Mouse (Mus musculus) spleen, adult 2 months (tissue): ENCODE results near the gene Ccl27a. TPM values are rescaled to one million over a fixed set of nuclear protein-coding genes. Genes with fewer than 3 reads are reported as not detected.

Experiments used
- DNase-seq, 2 experiments: peaks; one replicate each; pipeline versions ENCODE4 v3.0.0 to v3.0.0-alpha.2; 2012 to 2021; ENCODE audit warnings: low spot score in 2 of 2, low read depth in 1 of 2
- H3K27ac ChIP-seq: fragments of 200-500 bp; 2 replicates; pipeline ENCODE4 v1.5.1; 2012; ENCODE audit warnings: low read length, inconsistent platforms; ENCODE audit not compliant: insufficient read depth
- H3K27me3 ChIP-seq: fragments of 200-500 bp; 2 replicates; pipeline ENCODE4 v1.6.1; 2012; ENCODE audit warnings: mild to moderate bottlenecking, moderate library complexity, low read length, inconsistent platforms; ENCODE audit not compliant: control insufficient read depth, insufficient read depth
- H3K36me3 ChIP-seq: fragments of 200-500 bp; 2 replicates; pipeline ENCODE4 v1.6.1; 2012; ENCODE audit warnings: mild to moderate bottlenecking, low read length, inconsistent platforms; ENCODE audit not compliant: control insufficient read depth, insufficient read depth
- H3K4me1 ChIP-seq: fragments of 200-500 bp; 2 replicates; pipeline ENCODE4 v1.6.1; 2011; ENCODE audit warnings: inconsistent platforms; ENCODE audit not compliant: control insufficient read depth, insufficient read depth, insufficient read length
- H3K4me3 ChIP-seq: fragments of 200-500 bp; 2 replicates; pipeline ENCODE4 v1.5.1; 2011; ENCODE audit warnings: mild to moderate bottlenecking, inconsistent platforms; ENCODE audit not compliant: insufficient read depth, insufficient read length; ENCODE audit errors: extremely low read depth
- CTCF ChIP-seq: fragments of 200-500 bp; IDR thresholded peaks from 2 replicates; pipeline ENCODE4 v1.5.1; 2011; ENCODE audit warnings: mild to moderate bottlenecking, inconsistent platforms; ENCODE audit not compliant: insufficient read depth, insufficient read length, insufficient replicate concordance; ENCODE audit errors: extremely low read depth
- POLR2A ChIP-seq: fragments of 200-500 bp; IDR thresholded peaks from 2 replicates; pipeline ENCODE4 v1.6.1; 2011; ENCODE audit warnings: low read depth, low read length, inconsistent platforms
- WGBS: fragments of 180-500 bp; shearing (Covaris S2); methylation state at CpG from one replicate; pipeline ENCODE4 v1.1.7; 2018; 5-methylcytosine and 5-hydroxymethylcytosine counted together
- polyA plus RNA-seq: library from polyadenylated mRNA; depleted of rRNA; stranded (reverse); fragments of >200 nt; gene quantifications from 2 replicates; pipeline ENCODE4 v1.2.3, GENCODE M21; 2012

The Ccl27a gene
- polyA plus RNA-seq, 1 experiment = 8.9 TPM

- H3K27ac ChIP-seq = no peak overlapping the region
- TF ChIP-seq CTCF (no peak), POLR2A (no peak)
- no peak for DNase-seq
- 90% methylated on average over 4 of the region's 4 CpGs for WGBS
- no peaks in the 10 kb centered on the region for H3K27me3 ChIP-seq
- peaks cover 7% of the 10 kb centered on the region; the same call in 1 of the 2 replicates for H3K36me3 ChIP-seq
- no peak overlapping the region for H3K4me3 ChIP-seq
- H3K4me1 ChIP-seq = no peaks in the 10 kb centered on the region; the same call in 1 of the 2 replicates
Measured at GRCm38 (mm10) chr4:41758701-41759100, 15.3 kb downstream of the Ccl27a start.

GRCm38 (mm10) chr4:41758021-41758420 is 16.0 kb downstream of the Ccl27a start:
- 84% methylated on average over 11 of the region's 11 CpGs for WGBS
- H3K27ac ChIP-seq = no peak overlapping the region
- no peak for DNase-seq

DNA sequence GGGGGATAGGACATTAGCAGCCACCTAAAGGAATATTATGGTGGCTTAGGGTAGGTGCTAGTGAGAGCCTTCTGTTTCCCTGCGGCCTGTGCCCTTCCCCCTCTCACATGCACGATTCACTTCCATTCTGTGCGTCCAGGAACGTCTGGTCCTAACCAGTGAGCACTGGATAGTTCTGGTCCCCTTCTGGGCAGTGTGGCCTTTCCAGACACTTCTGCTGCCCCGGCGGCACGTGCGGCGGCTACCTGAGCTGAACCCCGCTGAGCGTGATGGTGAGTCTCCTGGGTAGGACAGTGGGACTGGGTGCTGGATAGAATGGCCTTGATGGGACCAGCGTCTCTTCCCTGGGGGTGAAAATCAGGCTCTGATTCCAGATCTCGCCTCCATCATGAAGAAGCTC is 16.7 kb downstream of the Ccl27a start:
- H3K27me3 ChIP-seq = no peaks in the 10 kb centered on the region
- TF ChIP-seq CTCF (no peak), POLR2A (no peak)
- 97% methylated on average over 13 of the region's 13 CpGs for WGBS
- no peak for DNase-seq
- H3K36me3 ChIP-seq = peaks cover 7% of the 10 kb centered on the region; the same call in 1 of the 2 replicates
- no peaks in the 10 kb centered on the region; the same call in 1 of the 2 replicates for H3K4me1 ChIP-seq
- no peak overlapping the region for H3K27ac ChIP-seq
- no peak overlapping the region for H3K4me3 ChIP-seq

More at GRCm38 (mm10) chr4:41758021-41758420, 16.0 kb downstream of the Ccl27a start:
- peaks cover 7% of the 10 kb centered on the region; the same call in 1 of the 2 replicates for H3K36me3 ChIP-seq
- no peaks in the 10 kb centered on the region for H3K27me3 ChIP-seq
- no peaks in the 10 kb centered on the region; the same call in 1 of the 2 replicates for H3K4me1 ChIP-seq
- H3K4me3 ChIP-seq = no peak overlapping the region
- TF ChIP-seq POLR2A = no peak
- TF ChIP-seq CTCF = no peak

DNA sequence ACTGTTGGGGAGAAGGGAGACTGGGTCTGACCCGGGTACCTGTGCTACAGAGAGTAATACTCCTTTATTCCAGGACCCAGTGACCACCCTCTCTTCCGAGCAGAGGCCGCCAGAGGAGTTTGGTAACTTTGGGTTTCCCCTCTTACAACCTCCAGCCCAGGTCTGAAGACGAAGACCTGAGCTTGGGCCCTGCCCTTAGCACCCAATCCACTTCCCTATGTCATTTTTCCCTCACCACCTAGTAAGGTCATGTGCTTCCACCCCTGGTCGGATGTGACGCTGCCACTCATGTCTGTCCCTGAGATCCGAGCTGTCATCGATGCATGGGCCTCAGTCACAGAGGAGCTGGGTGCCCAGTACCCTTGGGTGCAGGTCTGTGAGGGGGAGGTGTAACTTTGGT is 17.6 kb downstream of the Ccl27a start:
- Histone ChIP-seq H3K4me3 (peak overlapping the region; percentile 81; the same call in 1 of the 2 replicates), H3K27me3 (no peaks in the 10 kb centered on the region), H3K27ac (no peak overlapping the region), H3K4me1 (no peaks in the 10 kb centered on the region; the same call in 1 of the 2 replicates), H3K36me3 (peaks cover 7% of the 10 kb centered on the region; the same call in 1 of the 2 replicates)
- TF ChIP-seq POLR2A (no peak), CTCF (no peak)
- DNase-seq = no peak
- WGBS = 72% methylated on average over 8 of the region's 8 CpGs

DNA sequence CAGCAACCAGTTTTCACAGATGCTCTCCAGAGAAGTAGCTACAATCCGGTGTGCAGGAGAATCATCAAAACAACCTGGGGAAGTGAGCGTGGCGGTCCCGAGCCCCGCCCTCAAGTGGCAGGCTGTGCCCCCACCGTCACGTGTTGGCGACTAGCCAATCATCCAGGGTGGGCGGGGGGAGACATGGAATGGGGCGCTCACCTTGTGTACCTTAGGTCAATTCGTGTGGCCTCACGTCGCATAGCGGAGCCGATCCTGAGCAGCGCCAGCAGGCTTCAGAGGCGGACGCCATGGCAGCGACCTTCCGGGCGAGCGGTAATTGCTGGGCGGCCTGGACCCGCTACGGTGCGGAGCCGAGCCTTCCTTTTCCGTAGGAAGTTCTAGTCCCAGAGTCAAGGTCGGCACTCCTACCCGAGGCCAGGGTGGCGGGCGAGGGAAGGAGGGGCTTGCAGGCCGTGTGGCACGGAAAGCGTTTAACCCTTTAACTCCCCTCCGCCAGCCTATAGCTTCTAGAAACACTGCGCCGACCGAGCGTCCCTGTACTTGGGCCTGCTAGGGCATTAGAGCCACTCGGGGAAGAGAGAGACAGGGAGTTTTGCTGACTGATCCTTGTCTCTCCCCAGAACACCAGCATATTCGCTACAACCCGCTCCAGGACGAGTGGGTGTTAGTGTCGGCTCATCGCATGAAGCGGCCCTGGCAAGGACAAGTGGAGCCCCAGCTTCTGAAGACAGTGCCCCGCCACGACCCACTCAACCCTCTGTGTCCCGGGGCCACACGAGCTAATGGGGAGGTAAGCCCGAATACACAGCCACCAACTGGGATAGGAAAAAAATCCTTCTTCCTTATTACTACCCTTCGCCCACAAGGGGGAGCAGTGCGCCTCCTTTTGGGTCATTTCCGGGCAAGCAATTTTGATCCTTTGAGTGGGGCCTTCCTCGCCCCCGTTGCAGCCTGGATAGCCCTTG is 18.4 kb downstream of the Ccl27a start, which contains the start of gene Sigmar1:
TSS of gene Sigmar1 (minus strand) at position 820 of the 968 bp plus-strand sequence.
- Histone ChIP-seq H3K4me3 (peak within 1 kb of the TSS; percentile 81), H3K27me3 (no peaks in the 10 kb centered on the region), H3K27ac (peak within 1 kb of the TSS; percentile 90), H3K4me1 (no peaks in the 10 kb centered on the region; the same call in 1 of the 2 replicates), H3K36me3 (peaks cover 7% of the 10 kb centered on the region; the same call in 1 of the 2 replicates)
- TF ChIP-seq CTCF = peak; percentile 71; the same call in 1 of the 2 replicates
- TF ChIP-seq POLR2A = peak; percentile 74
- peak; percentile 83 to 92 for DNase-seq
- WGBS = under 1% methylated on average over 57 of the region's 57 CpGs

DNA sequence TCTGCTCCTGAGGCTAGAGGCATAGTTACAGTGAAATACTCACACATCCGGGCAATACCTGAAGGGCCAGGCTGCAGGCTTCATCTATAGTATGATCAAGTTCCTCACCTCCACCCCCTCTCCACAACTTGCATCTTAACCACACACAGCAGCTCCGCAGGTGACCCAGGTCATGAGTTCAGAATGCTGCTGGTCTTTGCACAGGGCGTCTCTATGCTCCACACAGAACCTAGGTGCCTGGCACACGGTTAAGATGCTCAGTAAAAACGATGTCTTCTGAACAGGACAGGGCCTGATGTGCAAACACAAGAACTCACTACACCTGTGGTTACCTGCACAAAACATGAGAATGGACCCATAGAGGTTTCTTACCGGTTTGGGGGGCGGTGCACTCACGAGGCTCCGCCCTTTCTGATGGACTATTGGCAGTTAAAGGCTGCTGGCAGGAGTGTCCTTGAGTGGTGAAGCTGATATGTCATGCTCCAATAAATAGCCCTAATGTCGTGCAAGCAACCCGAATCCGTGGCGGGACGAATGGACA is 19.2 kb downstream of the Ccl27a start, which contains the start of gene Galt:
TSS of gene Galt (plus strand) at position 432 of the 541 bp plus-strand sequence.
- H3K4me3 ChIP-seq = peak within 1 kb of the TSS; percentile 81
- WGBS = 18% methylated on average over 14 of the region's 14 CpGs
- no peaks in the 10 kb centered on the region; the same call in 1 of the 2 replicates for H3K4me1 ChIP-seq
- H3K27me3 ChIP-seq = no peaks in the 10 kb centered on the region
- H3K36me3 ChIP-seq = peaks cover 7% of the 10 kb centered on the region; the same call in 1 of the 2 replicates
- no peak for DNase-seq
- peak within 1 kb of the TSS; percentile 90 for H3K27ac ChIP-seq
- TF ChIP-seq POLR2A (no peak), CTCF (no peak)
